Mouse (Mus musculus) kidney, embryonic 16.5 days (tissue): ENCODE measurements around the gene Tbc1d16. TPM values are rescaled to one million over a fixed set of nuclear protein-coding genes. Genes with fewer than 3 reads are reported as not detected.

Source experiments
- ATAC-seq: fragments of 200-750 bp; cut with Nextera tagmentation; 2 replicates; pipeline ENCODE4 v1.8.0; 2017; ENCODE audit warnings: moderate TSS enrichment; ENCODE audit not compliant: low FRiP score, low TSS enrichment
- H3K27ac ChIP-seq: fragments of 300-500 bp; sonication (generic); 2 replicates; pipeline ENCODE4 v1.5.1; 2014; ENCODE audit warnings: low read length
- H3K27me3 ChIP-seq: fragments of 300-500 bp; sonication (generic); 2 replicates; pipeline ENCODE4 v1.6.1; 2014; ENCODE audit warnings: low read length, control low read depth, mixed read lengths; ENCODE audit not compliant: insufficient read depth
- H3K36me3 ChIP-seq: fragments of 300-500 bp; sonication (generic); 2 replicates; pipeline ENCODE4 v1.6.1; 2014; ENCODE audit warnings: low read length, control low read depth, mixed read lengths; ENCODE audit not compliant: insufficient read depth
- H3K4me1 ChIP-seq: fragments of 300-500 bp; sonication (generic); 2 replicates; pipeline ENCODE4 v1.6.1; 2014; ENCODE audit warnings: low read length, control low read depth, mixed read lengths; ENCODE audit not compliant: insufficient read depth
- H3K4me2 ChIP-seq: fragments of 300-500 bp; sonication (generic); replicated peaks from 2 replicates; pipeline ENCODE4 v1.6.1; 2014; ENCODE audit warnings: low read depth, low read length
- H3K4me3 ChIP-seq: fragments of 300-500 bp; sonication (generic); 2 replicates; pipeline ENCODE4 v1.5.1; 2014; ENCODE audit warnings: mild to moderate bottlenecking, low read length
- H3K9ac ChIP-seq: fragments of 300-500 bp; sonication (generic); replicated peaks from 2 replicates; pipeline ENCODE4 v1.6.1; 2014; ENCODE audit warnings: low read length
- H3K9me3 ChIP-seq: fragments of 300-500 bp; sonication (generic); 2 replicates; pipeline ENCODE4 v1.6.1; 2016; ENCODE audit warnings: low read length, control low read depth
- WGBS: fragments of 180-500 bp; shearing (Covaris S2); extraction: QIAGEN DNeasy Blood & Tissue Kit; methylation state at CpG from one replicate; pipeline ENCODE4 v1.1.7; 2014; 5-methylcytosine and 5-hydroxymethylcytosine counted together
- polyA plus RNA-seq: library from polyadenylated mRNA; unstranded; fragments of >200 nt; fragmentation: Nextera tagmentation; extraction: Ambion mirVana; gene quantifications from 2 replicates; pipeline ENCODE4 v1.2.1, GENCODE M21; 2015

Tbc1d16 gene
- polyA plus RNA-seq, 1 experiment from 2014 or later, result 12.3 TPM

DNA sequence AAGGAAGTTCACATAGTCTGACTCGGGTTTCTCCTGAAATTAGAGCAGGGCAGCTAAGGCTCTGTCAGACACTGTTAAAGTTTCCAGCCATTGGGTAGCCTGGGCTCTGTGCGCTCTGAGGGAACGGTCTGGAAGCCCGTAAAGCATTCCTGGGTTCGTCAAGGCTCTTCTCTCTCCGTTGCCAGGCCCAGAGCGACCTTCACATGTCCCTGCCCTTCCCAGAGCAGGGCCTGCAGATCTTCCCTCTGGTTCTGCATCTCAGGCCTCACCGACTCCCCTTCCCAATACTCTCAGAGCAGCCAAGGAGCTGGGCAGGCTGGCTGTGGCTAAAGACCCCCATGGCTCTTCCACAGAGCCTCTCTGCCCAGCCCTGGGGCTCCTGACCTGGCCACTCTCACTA lies 85.7 kb downstream of the Tbc1d16 start:
- 0 out of 2 replicates have a peak, but pooled peaks cover 2% of the 10 kb centered on the region for H3K36me3 ChIP-seq
- no peaks in the 10 kb centered on the region for H3K27me3 ChIP-seq
- no peak overlapping the region for H3K9ac ChIP-seq
- ATAC-seq, result no peak
- H3K4me1 ChIP-seq, result peaks cover 16% of the 10 kb centered on the region
- 0 out of 2 replicates have a peak overlapping the region, but pooled peaks have one; percentile 21 for H3K27ac ChIP-seq
- H3K9me3 ChIP-seq, result no peaks in the 10 kb centered on the region
- H3K4me2 ChIP-seq, result no peak overlapping the region
- H3K4me3 ChIP-seq, result no peak overlapping the region
- WGBS, result 61% methylated on average over 8 of the region's 8 CpGs

DNA sequence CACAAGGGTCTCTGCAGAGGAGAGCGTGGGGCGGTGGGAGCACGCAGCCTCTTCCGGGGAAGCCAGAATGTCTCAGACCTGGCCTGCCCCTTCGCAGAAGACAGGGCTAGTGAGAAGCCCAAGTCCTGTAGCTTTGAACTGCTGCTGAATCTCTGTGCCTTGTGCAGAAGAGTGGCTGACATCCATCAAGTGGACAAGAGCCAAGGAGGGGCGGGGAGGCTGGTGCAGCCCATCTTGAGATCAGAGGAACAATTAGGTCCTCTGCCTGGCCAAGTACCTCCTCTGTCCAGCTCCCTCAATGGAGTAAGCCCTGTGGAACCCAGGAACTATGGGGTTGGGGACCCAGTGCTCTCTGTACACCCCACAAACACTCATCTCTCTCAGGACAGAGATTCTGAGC lies 89.3 kb downstream of the Tbc1d16 start:
- WGBS, result 84% methylated on average over 6 of the region's 6 CpGs
- H3K4me3 ChIP-seq, result no peak overlapping the region
- peaks cover 26% of the 10 kb centered on the region for H3K4me1 ChIP-seq
- H3K36me3 ChIP-seq, result no peaks in the 10 kb centered on the region
- no peak overlapping the region for H3K9ac ChIP-seq
- no peak overlapping the region for H3K27ac ChIP-seq
- H3K9me3 ChIP-seq, result no peaks in the 10 kb centered on the region
- H3K4me2 ChIP-seq, result no peak overlapping the region
- no peak for ATAC-seq
- H3K27me3 ChIP-seq, result no peaks in the 10 kb centered on the region

DNA sequence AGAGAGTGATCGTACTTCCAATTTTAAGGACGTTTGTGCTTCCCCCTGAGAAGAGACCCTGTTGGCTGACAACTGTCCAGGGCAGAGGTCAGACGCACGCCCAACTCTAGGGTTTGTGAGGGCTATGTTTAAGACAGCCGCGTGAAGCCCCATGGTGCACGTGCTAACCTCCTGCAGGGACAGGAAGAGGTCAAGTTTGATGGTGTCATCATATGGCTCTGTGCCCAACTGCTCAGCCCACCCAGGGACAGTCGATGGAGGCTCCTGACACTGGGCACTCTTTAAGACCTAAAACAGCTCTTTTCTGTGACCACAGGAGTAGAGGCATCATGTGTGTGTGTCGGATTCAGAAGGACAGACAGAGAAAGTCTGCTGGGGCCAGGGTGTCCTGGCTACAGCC lies 90.1 kb downstream of the Tbc1d16 start:
- 58% methylated on average over 9 of the region's 9 CpGs for WGBS
- no peak for ATAC-seq
- Histone ChIP-seq H3K4me1 (peaks cover 25% of the 10 kb centered on the region), H3K4me3 (no peak overlapping the region), H3K9ac (no peak overlapping the region), H3K4me2 (no peak overlapping the region), H3K27ac (no peak overlapping the region), H3K9me3 (no peaks in the 10 kb centered on the region), H3K27me3 (no peaks in the 10 kb centered on the region), H3K36me3 (no peaks in the 10 kb centered on the region)

DNA sequence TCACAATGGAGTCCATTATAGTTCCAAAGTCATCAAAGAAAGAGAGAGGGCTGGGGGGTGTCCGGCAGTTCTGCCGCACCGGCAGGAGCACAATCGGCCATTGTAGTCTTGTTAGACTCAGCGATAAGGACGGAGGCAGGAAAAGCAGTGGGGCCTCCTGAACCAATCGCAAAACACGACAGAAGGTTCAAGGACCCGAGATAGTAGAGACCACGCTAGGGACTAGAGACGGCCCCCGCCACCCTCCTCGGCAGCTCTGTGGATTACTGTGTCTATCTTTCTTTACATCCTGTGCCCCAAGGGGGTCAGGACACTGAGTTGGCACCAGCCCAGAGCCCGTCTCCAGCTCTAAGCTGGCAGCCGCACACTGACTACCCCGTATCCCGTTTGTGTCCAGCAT lies 93.7 kb downstream of the Tbc1d16 start:
- Histone ChIP-seq H3K36me3 (no peaks in the 10 kb centered on the region), H3K9me3 (peaks cover 6% of the 10 kb centered on the region), H3K4me2 (no peak overlapping the region), H3K27me3 (peaks cover 10% of the 10 kb centered on the region), H3K4me1 (peaks cover 28% of the 10 kb centered on the region), H3K9ac (no peak overlapping the region), H3K4me3 (no peak overlapping the region), H3K27ac (peak overlapping the region; percentile 54)
- 56% methylated on average over 17 of the region's 17 CpGs for WGBS
- ATAC-seq, result no peak

DNA sequence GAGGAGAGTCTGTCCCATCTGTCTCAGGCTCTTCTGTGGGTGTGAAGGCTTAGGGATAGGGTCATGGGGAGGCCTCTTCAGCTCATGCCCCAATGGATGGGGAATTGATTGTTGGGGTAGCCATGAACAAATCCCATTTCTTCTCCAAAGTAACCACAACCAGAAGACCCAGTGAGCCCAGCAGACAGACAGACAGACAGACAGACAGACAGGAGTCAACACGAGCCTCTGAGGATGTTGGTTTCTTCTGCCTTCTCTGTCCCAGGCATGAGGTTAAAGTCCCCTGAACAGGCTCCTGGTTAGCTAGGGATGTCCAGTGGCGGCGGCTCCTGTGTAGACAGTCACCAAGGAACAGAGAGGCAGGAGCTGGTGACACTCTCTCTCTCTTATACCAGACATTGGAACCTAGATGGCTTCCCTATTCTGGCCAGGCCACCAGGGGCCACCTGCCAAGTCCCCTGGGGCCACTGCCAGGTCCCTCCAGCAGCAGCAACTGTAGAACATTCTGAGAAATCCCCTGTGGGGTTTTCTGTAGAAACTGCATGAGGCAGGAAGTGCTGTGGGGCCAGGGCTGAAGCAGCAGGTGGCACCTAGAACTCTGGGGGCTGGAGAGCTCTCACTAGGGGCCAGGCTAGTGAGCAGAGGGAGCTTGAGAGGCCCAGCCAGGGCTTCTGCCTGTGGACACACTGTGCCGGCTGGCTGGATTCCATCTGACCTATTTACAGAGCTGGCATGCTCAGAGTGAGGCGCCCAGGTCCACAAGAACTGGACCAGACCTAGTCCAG lies 94.7 kb downstream of the Tbc1d16 start:
- Histone ChIP-seq H3K9me3 (peaks cover 6% of the 10 kb centered on the region), H3K4me1 (peaks cover 36% of the 10 kb centered on the region)

DNA sequence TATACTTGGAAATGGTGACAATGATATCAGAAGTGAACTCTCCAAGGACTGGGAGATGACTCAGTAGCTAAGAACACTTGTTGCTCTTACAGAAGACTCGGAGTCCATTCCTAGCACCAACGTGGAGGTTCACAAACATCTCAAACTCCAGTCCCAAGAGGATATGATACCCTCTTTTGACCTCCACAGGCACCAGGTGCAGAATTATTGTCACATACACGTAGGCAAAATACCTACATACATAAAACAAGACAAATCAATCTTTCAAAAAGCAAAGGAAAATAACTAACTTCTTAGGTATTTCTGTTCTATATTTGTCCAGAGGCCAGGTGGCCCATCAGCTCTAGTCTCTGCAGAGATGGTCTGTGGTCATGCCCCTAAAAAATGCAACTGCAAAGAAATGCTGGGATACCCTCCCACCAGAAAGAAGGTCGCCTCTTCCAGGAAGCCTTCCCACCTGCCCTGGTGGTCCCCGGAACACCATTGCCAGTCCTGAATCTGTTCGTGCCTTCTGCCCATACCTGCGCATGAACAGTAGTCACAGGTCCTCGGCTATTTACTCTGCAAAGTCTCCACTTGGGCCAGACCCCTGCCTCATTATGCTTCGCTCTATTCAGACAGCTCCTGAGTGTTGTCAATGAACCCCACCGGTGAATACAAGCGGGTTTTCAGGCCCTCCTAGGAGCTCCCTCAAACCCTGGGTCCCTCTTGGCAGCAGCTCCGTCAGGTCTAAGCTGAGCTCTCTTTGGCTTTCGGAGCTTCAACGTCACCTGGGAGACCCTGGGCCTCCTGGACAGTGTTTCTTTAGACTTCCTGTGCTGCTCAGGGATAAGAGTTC lies 95.9 kb downstream of the Tbc1d16 start:
- 74% methylated on average over 14 of the region's 14 CpGs for WGBS
- Histone ChIP-seq H3K27ac (no peak overlapping the region), H3K27me3 (peaks cover 16% of the 10 kb centered on the region), H3K4me3 (no peak overlapping the region), H3K9ac (no peak overlapping the region), H3K9me3 (peaks cover 6% of the 10 kb centered on the region), H3K36me3 (no peaks in the 10 kb centered on the region), H3K4me1 (peaks cover 49% of the 10 kb centered on the region), H3K4me2 (no peak overlapping the region)
- no peak for ATAC-seq

More for the DNA sequence above, 94.7 kb downstream of the Tbc1d16 start:
- H3K9ac ChIP-seq, result no peak overlapping the region
- ATAC-seq, result no peak
- no peaks in the 10 kb centered on the region for H3K36me3 ChIP-seq
- H3K4me2 ChIP-seq, result no peak overlapping the region
- 79% methylated on average over 5 of the region's 5 CpGs for WGBS
- H3K4me3 ChIP-seq, result no peak overlapping the region
- peaks cover 16% of the 10 kb centered on the region for H3K27me3 ChIP-seq
- peak overlapping the region; percentile 54; the same call in 1 of the 2 replicates for H3K27ac ChIP-seq

DNA sequence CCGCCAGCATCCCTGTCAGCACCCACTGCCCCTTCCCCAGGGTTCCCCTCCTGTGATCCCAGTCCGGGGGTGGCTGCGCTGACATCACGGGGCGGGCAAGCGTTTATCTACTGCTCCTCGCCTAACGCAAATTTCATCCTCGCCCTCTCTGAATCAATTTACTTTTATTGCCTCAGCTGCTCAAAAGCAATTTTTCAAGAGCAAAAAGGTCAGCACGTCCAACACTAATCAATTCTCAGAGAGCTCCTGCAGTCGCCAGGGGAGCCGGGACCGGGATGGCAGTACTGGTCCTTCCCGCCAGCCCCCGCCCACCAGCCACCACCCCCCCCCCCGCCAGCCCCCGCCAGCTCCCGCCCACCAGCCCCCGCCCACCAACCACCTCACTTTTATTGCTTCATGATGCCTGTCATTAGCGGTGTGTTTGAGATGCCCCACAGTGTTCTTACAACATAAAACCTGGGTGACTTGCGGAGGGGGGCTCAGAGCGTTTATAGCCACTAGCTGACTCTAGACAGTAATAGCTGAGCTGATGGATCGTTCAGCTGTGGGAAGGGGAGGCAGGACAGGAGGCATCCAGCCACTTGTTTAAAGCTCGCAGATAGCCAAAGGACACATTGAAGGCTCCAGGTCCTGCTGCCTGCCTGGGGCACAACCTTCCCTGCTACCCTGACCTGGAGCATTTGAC lies 98.1 kb downstream of the Tbc1d16 start:
- no peak overlapping the region for H3K27ac ChIP-seq
- no peak overlapping the region for H3K9ac ChIP-seq
- peak overlapping the region; percentile 10; the same call in 1 of the 2 replicates for H3K4me3 ChIP-seq
- no peaks in the 10 kb centered on the region for H3K36me3 ChIP-seq
- H3K9me3 ChIP-seq, result peaks cover 6% of the 10 kb centered on the region
- H3K4me2 ChIP-seq, result peak overlapping the region; percentile 44
- no peak for ATAC-seq
- peaks cover 16% of the 10 kb centered on the region for H3K27me3 ChIP-seq
- peaks cover 67% of the 10 kb centered on the region for H3K4me1 ChIP-seq
- 6% methylated on average over 21 of the region's 24 CpGs for WGBS

DNA sequence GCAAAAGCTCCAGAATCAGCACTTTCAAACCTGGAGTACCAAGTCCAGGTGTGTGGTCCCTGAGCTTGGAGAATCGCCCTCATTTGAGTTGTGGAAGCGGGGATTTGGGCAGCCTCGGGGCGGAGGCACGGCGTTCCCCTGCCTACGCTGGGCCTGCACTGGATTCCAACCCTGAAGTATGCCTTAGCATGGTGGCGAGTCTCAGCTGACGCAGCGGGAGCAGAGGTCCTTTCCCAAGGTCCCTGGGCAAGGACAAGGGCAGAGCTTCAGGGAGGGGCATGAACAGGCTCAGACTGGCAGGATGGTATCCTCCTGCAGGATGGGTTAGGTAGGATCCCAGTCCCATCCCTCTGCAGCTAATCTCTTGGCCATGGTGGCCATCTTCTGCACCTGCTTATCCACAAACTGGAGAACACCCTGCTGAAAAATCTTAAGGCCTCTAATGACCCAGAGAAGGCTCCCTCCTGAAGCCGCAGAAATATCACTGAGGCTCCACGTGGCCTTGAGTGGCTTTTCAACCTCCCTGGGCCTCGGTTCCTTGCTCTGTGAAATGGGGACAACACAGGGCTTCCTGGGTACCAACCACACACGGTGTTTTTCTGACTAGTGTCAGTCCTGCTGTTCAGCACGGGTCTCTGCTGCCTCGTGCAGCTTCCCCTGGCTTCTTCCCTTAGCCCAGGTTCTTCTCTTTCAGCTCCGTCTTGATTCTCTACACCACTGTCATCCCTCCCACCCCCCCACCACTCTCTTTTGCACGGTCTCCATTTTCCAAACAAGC lies 98.8 kb downstream of the Tbc1d16 start:
- ATAC-seq, result no peak
- Histone ChIP-seq H3K9me3 (peaks cover 6% of the 10 kb centered on the region), H3K27ac (no peak overlapping the region; the same call in 1 of the 2 replicates), H3K27me3 (peaks cover 16% of the 10 kb centered on the region), H3K9ac (peak overlapping the region; percentile 19; the same call in 1 of the 2 replicates), H3K4me1 (peaks cover 60% of the 10 kb centered on the region), H3K4me2 (peak overlapping the region; percentile 44), H3K36me3 (no peaks in the 10 kb centered on the region), H3K4me3 (no peak overlapping the region)
- WGBS, result 44% methylated on average over 18 of the region's 18 CpGs

DNA sequence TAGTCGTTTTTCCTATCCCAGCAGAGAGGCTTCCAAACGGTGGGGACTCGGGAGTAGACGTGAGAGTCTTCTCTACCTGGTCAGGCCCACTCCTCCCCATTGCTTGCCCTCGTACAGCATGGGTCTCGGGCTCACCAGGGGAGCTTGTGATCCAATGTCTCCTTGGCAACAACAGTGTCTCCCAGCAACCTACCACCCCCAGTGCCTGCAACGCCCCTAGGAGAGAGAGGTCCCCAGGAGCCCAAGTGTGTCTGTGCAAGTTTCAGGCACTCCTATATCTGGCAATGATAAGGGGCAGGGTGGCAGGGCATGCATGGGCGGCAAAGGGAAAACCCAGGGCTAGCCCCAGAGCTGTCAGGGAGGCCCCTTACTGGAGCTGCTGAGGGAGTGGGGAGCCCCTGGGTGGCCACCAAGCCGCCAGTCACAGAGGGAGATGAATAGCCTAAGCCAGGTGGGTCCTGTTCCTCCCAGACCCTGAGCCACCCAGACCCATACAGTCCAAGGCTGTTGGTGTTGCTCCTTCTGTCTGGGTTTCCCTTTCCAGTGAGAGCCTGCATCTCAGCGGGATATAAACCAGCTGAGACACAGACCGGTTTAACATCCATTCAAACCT lies 99.5 kb downstream of the Tbc1d16 start:
- ATAC-seq, result no peak
- H3K4me1 ChIP-seq, result peaks cover 56% of the 10 kb centered on the region
- H3K27me3 ChIP-seq, result peaks cover 16% of the 10 kb centered on the region
- WGBS, result 50% methylated on average over 10 of the region's 11 CpGs
- peaks cover 6% of the 10 kb centered on the region for H3K9me3 ChIP-seq
- H3K27ac ChIP-seq, result no peak overlapping the region; the same call in 1 of the 2 replicates
- H3K36me3 ChIP-seq, result no peaks in the 10 kb centered on the region
- no peak overlapping the region for H3K4me3 ChIP-seq
- peak overlapping the region; percentile 19; the same call in 1 of the 2 replicates for H3K9ac ChIP-seq
- H3K4me2 ChIP-seq, result no peak overlapping the region
